Mouse (Mus musculus): ENCODE results near the gene Tapbp.
"Not testable (repeated sequence)": the region's sequence is repeated elsewhere in the genome, so short reads cannot be mapped to it uniquely, and the experiment has no call there.

- not testable (repeated sequence) for TF ChIP-seq CTCF (IDR thresholded peaks at IDR 0.05; ENCODE audit: control insufficient read depth, insufficient read depth, insufficient read length); MYOD1 (IDR thresholded peaks at IDR 0.05; ENCODE audit: control insufficient read depth, insufficient read length, low read depth); USF1 (IDR thresholded peaks at IDR 0.05; ENCODE audit: low read depth); CEBPB (IDR thresholded peaks at IDR 0.05; ENCODE audit: low read depth); FOSL1 (IDR thresholded peaks at IDR 0.05; ENCODE audit: insufficient read depth, low read length, poor library complexity, severe bottlenecking)
These were observed 22.7 kb upstream of the Tapbp start for GRCm38 (mm10) chr17:33893011-33893410.
